Mouse (Mus musculus) urinary bladder, postnatal 14 days (tissue): Measurements from ENCODE around the gene Slc35c1.

ENCODE experiments used
- DNase-seq: peaks from one replicate; pipeline ENCODE4 v3.0.0; 2021; ENCODE audit warnings: low spot score

Slc35c1 gene

GRCm38 (mm10) chr2:92403776-92404319 is 56.5 kb downstream of the Slc35c1 start:
- DNase-seq: no peak
